Mouse (Mus musculus) forebrain, embryonic 14.5 days (tissue): ENCODE data around the gene Lyrm4. TPM values are rescaled to one million over a fixed set of nuclear protein-coding genes. Genes with fewer than 3 reads are reported as not detected.

Experiments
- ATAC-seq: fragments of 200-750 bp; cut with Nextera tagmentation; 2 replicates; pipeline ENCODE4 v1.8.0; 2017; ENCODE audit warnings: mild to moderate bottlenecking, moderate library complexity
- DNase-seq: peaks from one replicate; pipeline ENCODE4 v3.0.0-alpha.2; 2015; ENCODE audit warnings: low spot score
- H3K27ac ChIP-seq: fragments of 300-500 bp; sonication (generic); 2 replicates; pipeline ENCODE4 v1.5.1; 2014; ENCODE audit warnings: low read depth, mild to moderate bottlenecking, control low read depth, low read length, moderate library complexity
- H3K27me3 ChIP-seq: fragments of 300-500 bp; sonication (generic); replicated peaks from 2 replicates; pipeline ENCODE4 v1.6.1; 2014; ENCODE audit warnings: low read length, control low read depth, mixed read lengths; ENCODE audit not compliant: control insufficient read depth, insufficient read depth
- H3K36me3 ChIP-seq: fragments of 300-500 bp; sonication (generic); 2 replicates; pipeline ENCODE4 v1.6.1; 2014; ENCODE audit warnings: low read length, control low read depth; ENCODE audit not compliant: control insufficient read depth, insufficient read depth
- H3K4me1 ChIP-seq: fragments of 300-500 bp; sonication (generic); 2 replicates; pipeline ENCODE4 v1.6.1; 2014; ENCODE audit warnings: antibody characterized with exemption, low read length, control low read depth; ENCODE audit not compliant: control insufficient read depth, insufficient read depth
- H3K4me2 ChIP-seq: fragments of 300-500 bp; sonication (generic); 2 replicates; pipeline ENCODE4 v1.6.1; 2014; ENCODE audit warnings: mild to moderate bottlenecking, control low read depth, low read length
- H3K4me3 ChIP-seq: fragments of 300-500 bp; sonication (generic); 2 replicates; pipeline ENCODE4 v1.5.1; 2014; ENCODE audit warnings: low read depth, low read length, control low read depth
- H3K9ac ChIP-seq: fragments of 300-500 bp; sonication (generic); 2 replicates; pipeline ENCODE4 v1.6.1; 2014; ENCODE audit warnings: mild to moderate bottlenecking, low read length, control low read depth, moderate library complexity
- H3K9me3 ChIP-seq: fragments of 300-500 bp; sonication (generic); replicated peaks from 2 replicates; pipeline ENCODE4 v1.6.1; 2016; ENCODE audit warnings: low read length, control low read depth, mixed read lengths; ENCODE audit not compliant: control insufficient read depth
- WGBS: fragments of 180-500 bp; shearing (Covaris S2); extraction: QIAGEN DNeasy Blood & Tissue Kit; methylation state at CpG from one replicate; pipeline ENCODE4 v1.1.7; 2014; 5-methylcytosine and 5-hydroxymethylcytosine counted together
- polyA plus RNA-seq: library from polyadenylated mRNA; unstranded; fragments of >200 nt; fragmentation: Nextera tagmentation; extraction: Ambion mirVana; gene quantifications from 2 replicates; pipeline ENCODE4 v1.2.1, GENCODE M21; 2014

Lyrm4 gene
- polyA plus RNA-seq, 1 experiment from 2014 or later: 41.3 TPM

DNA sequence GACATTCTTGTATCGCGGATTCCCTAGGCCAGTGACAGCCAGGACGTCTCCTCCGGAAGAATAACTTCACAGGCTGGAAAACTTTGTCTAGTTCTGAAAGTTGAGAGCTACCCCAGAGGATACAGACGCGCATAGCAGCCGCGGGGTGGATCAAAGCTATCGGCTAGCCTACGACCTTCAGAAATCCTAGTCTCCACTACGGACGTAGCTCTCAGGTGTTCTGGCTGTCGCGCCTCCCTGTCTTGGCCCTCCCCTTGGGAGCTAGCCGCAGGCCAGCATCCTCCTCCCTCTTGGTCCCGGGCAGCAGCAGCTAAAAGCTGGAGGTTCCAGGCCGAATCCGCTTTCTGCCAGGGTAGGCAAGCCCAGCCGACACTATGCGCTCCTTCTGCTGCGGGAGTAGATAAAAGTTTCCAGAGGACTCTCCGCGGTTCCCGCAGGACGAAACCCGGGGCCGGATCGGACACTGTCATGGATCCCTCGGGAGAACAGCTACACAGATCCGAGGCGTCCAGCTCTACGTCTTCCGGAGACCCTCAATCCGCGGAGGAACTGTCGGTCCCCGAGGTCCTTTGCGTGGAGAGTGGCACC lies 149.1 kb downstream of the Lyrm4 start:
- Histone ChIP-seq H3K4me3 (peak overlapping the region; percentile 64), H3K27me3 (0 out of 2 replicates have a peak, but pooled peaks cover 11% of the 10 kb centered on the region), H3K9ac (peak overlapping the region; percentile 70), H3K27ac (no peak overlapping the region), H3K4me1 (peaks cover 11% of the 10 kb centered on the region), H3K9me3 (no peaks in the 10 kb centered on the region), H3K4me2 (peak overlapping the region; percentile 100), H3K36me3 (no peaks in the 10 kb centered on the region)
- WGBS: 0% methylated on average over 38 of the region's 38 CpGs
- DNase-seq: peak; percentile 28
- ATAC-seq: peak; percentile 45

GRCm38 (mm10) chr13:35967690-35968089 lies 149.6 kb downstream of the Lyrm4 start:
- DNase-seq: no peak
- H3K4me2 ChIP-seq: peak overlapping the region; percentile 100
- 0 out of 2 replicates have a peak, but pooled peaks cover 11% of the 10 kb centered on the region for H3K27me3 ChIP-seq
- peak overlapping the region; percentile 70 for H3K9ac ChIP-seq
- no peaks in the 10 kb centered on the region for H3K9me3 ChIP-seq
- ATAC-seq: peak; percentile 24; the same call in 1 of the 2 replicates
- H3K36me3 ChIP-seq: no peaks in the 10 kb centered on the region
- no peak overlapping the region for H3K27ac ChIP-seq
- H3K4me3 ChIP-seq: peak overlapping the region; percentile 64
- 3% methylated on average over 15 of the region's 15 CpGs for WGBS
- H3K4me1 ChIP-seq: peaks cover 11% of the 10 kb centered on the region

GRCm38 (mm10) chr13:35963583-35963982 lies 153.7 kb downstream of the Lyrm4 start:
- ATAC-seq: no peak
- H3K4me1 ChIP-seq: peaks cover 6% of the 10 kb centered on the region; the same call in 1 of the 2 replicates
- no peak for DNase-seq
- 94% methylated on average over 4 of the region's 4 CpGs for WGBS
- no peaks in the 10 kb centered on the region for H3K36me3 ChIP-seq
- H3K4me2 ChIP-seq: no peak overlapping the region
- no peaks in the 10 kb centered on the region for H3K9me3 ChIP-seq
- H3K9ac ChIP-seq: no peak overlapping the region
- H3K27ac ChIP-seq: no peak overlapping the region
- no peak overlapping the region for H3K4me3 ChIP-seq
- 0 out of 2 replicates have a peak, but pooled peaks cover 9% of the 10 kb centered on the region for H3K27me3 ChIP-seq

DNA sequence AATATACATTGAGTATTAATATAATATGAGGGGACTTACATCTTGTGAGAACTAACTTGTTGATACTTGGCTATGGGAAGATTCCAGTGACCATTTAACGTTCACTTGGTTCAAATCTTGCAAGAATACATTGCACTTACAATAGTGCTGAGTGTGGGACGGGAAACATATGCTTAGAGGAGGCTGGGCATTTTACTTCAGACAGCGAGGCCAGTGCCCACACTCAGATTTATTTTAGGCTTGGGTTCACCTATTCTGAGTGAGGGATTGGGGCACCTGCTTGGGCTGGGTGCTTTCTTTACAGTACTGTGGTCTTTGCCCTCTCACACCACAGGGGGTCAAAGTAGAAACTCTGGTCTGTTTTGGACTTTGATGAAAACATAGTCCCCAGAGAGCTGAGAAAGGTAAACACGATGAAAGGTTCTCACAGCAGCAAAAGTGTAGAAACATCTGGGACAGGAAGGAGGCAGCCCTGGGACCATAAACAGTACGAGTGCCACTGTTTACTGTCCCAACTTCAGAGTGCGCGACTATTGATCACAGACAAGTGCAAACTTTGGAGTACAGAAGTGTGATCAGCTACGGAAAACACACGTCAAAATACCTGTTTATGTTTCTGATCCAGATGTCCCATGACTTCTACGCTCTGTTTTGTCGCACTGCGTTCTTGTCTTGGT lies 157.8 kb downstream of the Lyrm4 start:
- Histone ChIP-seq H3K27ac (no peak overlapping the region), H3K4me1 (no peaks in the 10 kb centered on the region), H3K4me3 (no peak overlapping the region), H3K4me2 (no peak overlapping the region), H3K27me3 (no peaks in the 10 kb centered on the region), H3K9ac (no peak overlapping the region), H3K9me3 (no peaks in the 10 kb centered on the region), H3K36me3 (no peaks in the 10 kb centered on the region)
- no peak for DNase-seq
- WGBS: 84% methylated on average over 12 of the region's 12 CpGs
- ATAC-seq: no peak

- H3K27me3 ChIP-seq: no peaks in the 10 kb centered on the region
- WGBS: 100% methylated on average over 1 of the region's 1 CpGs
- no peak within 1 kb of the TSS for H3K9ac ChIP-seq
- H3K4me1 ChIP-seq: no peaks in the 10 kb centered on the region
- ATAC-seq (no peak), DNase-seq (no peak)
- no peaks in the 10 kb centered on the region for H3K36me3 ChIP-seq
- H3K4me3 ChIP-seq: no peak within 1 kb of the TSS
- no peaks in the 10 kb centered on the region for H3K9me3 ChIP-seq
- H3K4me2 ChIP-seq: no peak within 1 kb of the TSS
- no peak within 1 kb of the TSS for H3K27ac ChIP-seq
Observed at GRCm38 (mm10) chr13:35958539-35958938, 158.8 kb downstream of the Lyrm4 start, which contains the start of gene Ppp1r3g. Gene Ppp1r3g (plus strand): TSS chr13:35958839.

DNA sequence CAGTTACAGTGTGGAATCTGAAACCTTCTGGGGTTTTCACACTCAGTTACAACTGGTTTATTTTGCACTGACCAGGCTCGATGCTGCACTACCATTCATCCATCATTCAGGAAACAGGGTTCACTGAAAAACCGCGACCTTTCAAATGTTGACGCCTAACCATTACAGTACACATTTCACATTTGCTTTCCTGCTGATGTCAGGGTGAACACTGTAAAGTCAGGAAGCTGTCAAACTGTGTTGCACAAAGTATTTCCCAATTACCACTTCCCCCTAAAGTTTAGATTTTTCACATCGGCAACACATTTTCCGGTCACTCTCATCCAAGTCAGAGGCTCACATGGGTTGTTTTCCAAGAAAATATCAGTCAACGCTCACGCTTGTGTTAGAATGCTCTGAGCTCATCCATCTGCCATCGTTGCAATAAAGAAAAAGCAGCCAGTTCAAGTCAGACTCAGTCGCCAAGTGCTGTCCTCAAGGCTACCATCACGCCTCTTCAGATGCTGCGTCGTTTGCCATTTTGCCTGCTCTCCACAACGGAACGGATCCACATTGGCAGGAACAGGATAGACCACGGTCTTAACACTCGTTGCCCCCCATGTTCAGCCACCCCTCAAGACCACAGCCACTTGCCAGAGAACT lies 167.4 kb downstream of the Lyrm4 start:
- H3K4me2 ChIP-seq: no peak overlapping the region
- no peaks in the 10 kb centered on the region for H3K4me1 ChIP-seq
- 88% methylated on average over 17 of the region's 17 CpGs for WGBS
- no peak overlapping the region for H3K4me3 ChIP-seq
- H3K27ac ChIP-seq: no peak overlapping the region
- H3K27me3 ChIP-seq: no peaks in the 10 kb centered on the region
- H3K9me3 ChIP-seq: no peaks in the 10 kb centered on the region
- no peak overlapping the region for H3K9ac ChIP-seq
- H3K36me3 ChIP-seq: no peaks in the 10 kb centered on the region
- no peak for DNase-seq
- no peak for ATAC-seq

- no peak overlapping the region for H3K27ac ChIP-seq
- 25% methylated on average over 14 of the region's 14 CpGs for WGBS
- no peaks in the 10 kb centered on the region for H3K36me3 ChIP-seq
- ATAC-seq (peak; percentile 54), DNase-seq (peak; percentile 90)
- H3K27me3 ChIP-seq: no peaks in the 10 kb centered on the region
- no peak overlapping the region for H3K4me2 ChIP-seq
- H3K4me3 ChIP-seq: no peak overlapping the region
- no peaks in the 10 kb centered on the region for H3K4me1 ChIP-seq
- H3K9ac ChIP-seq: no peak overlapping the region
- H3K9me3 ChIP-seq: no peaks in the 10 kb centered on the region
Observed at GRCm38 (mm10) chr13:35947354-35948000, 169.8 kb downstream of the Lyrm4 start.

DNA sequence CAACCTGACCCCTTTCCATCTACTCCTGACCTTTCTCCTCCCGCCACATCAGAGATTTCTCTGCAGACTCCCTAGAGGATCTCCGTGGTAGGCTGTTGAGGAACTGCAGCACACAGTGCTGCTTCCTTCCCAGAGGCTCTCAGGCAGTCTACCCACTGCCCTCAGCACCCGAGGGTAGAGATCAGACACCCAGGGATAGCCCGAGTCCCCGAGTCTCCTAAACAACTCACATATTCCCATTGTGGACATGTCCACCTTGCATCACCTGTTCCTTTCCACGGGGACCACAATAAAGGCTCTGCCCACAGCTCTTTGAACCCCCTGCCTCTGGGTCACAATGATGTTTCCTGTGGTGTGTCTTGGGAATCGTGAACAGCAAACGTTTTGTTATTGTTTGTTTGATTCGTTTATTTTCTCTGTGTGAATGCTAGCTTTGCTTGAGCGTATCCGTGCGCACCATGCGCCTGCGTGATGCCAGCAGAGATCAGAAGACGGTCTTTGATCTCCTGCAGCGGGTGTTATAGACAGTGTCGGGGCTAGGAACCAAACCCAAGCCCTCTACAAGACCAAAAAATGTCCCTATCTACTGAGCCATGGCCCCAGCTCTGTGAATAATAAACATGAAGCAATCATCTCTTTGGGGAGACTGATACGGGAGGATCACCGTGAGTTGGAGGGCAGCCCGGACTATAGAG lies 170.5 kb downstream of the Lyrm4 start:
- Histone ChIP-seq H3K4me1 (no peaks in the 10 kb centered on the region), H3K4me3 (no peak overlapping the region), H3K9ac (no peak overlapping the region), H3K27ac (no peak overlapping the region), H3K36me3 (no peaks in the 10 kb centered on the region), H3K9me3 (no peaks in the 10 kb centered on the region), H3K4me2 (no peak overlapping the region), H3K27me3 (no peaks in the 10 kb centered on the region)
- WGBS: 74% methylated on average over 20 of the region's 20 CpGs
- DNase-seq: no peak
- ATAC-seq: no peak
